Mouse (Mus musculus) kidney, embryonic 14.5 days (tissue): ENCODE measurements around the gene Brinp3. TPM values are rescaled to one million over a fixed set of nuclear protein-coding genes. Genes with fewer than 3 reads are reported as not detected.
"Not testable (repeated sequence)": the region's sequence is repeated elsewhere in the genome, so short reads cannot be mapped to it uniquely, and the experiment has no call there.

ENCODE experiments used
- ATAC-seq: fragments of 200-750 bp; cut with Nextera tagmentation; 2 replicates; pipeline ENCODE4 v1.8.0; 2017; ENCODE audit warnings: moderate number of reproducible peaks, mild to moderate bottlenecking, moderate TSS enrichment, moderate library complexity; ENCODE audit not compliant: low FRiP score, low TSS enrichment
- H3K27ac ChIP-seq: fragments of 300-500 bp; sonication (generic); 2 replicates; pipeline ENCODE4 v1.5.1; 2014; ENCODE audit warnings: low read depth, mild to moderate bottlenecking, low read length, moderate library complexity, mixed read lengths
- H3K27me3 ChIP-seq: fragments of 300-500 bp; sonication (generic); 2 replicates; pipeline ENCODE4 v1.6.1; 2014; ENCODE audit warnings: mild to moderate bottlenecking, low read length; ENCODE audit not compliant: control insufficient read depth, insufficient read depth
- H3K36me3 ChIP-seq: fragments of 300-500 bp; sonication (generic); 2 replicates; pipeline ENCODE4 v1.6.1; 2014; ENCODE audit warnings: low read length, mixed read lengths; ENCODE audit not compliant: control insufficient read depth, insufficient read depth
- H3K4me1 ChIP-seq: fragments of 300-500 bp; sonication (generic); 2 replicates; pipeline ENCODE4 v1.6.1; 2014; ENCODE audit warnings: low read length, mixed read lengths; ENCODE audit not compliant: control insufficient read depth, insufficient read depth
- H3K4me2 ChIP-seq: fragments of 300-500 bp; sonication (generic); replicated peaks from 2 replicates; pipeline ENCODE4 v1.6.1; 2014; ENCODE audit warnings: low read depth, mild to moderate bottlenecking, low read length
- H3K4me3 ChIP-seq: fragments of 300-500 bp; sonication (generic); 2 replicates; pipeline ENCODE4 v1.5.1; 2014; ENCODE audit warnings: mild to moderate bottlenecking, low read length
- H3K9ac ChIP-seq: fragments of 300-500 bp; sonication (generic); 2 replicates; pipeline ENCODE4 v1.6.1; 2014; ENCODE audit warnings: low read depth, mild to moderate bottlenecking, low read length, moderate library complexity
- H3K9me3 ChIP-seq: fragments of 300-500 bp; sonication (generic); 2 replicates; pipeline ENCODE4 v1.6.1; 2016; ENCODE audit warnings: low read length; ENCODE audit not compliant: control insufficient read depth
- WGBS: fragments of 180-500 bp; shearing (Covaris S2); extraction: QIAGEN DNeasy Blood & Tissue Kit; methylation state at CpG from one replicate; pipeline ENCODE4 v1.1.7; 2014; 5-methylcytosine and 5-hydroxymethylcytosine counted together
- polyA plus RNA-seq: library from polyadenylated mRNA; unstranded; fragments of >200 nt; fragmentation: Nextera tagmentation; extraction: Ambion mirVana; gene quantifications from 2 replicates; pipeline ENCODE4 v1.2.1, GENCODE M21; 2014

Gene Brinp3
- polyA plus RNA-seq, 1 experiment from 2014 or later, result not detected

- H3K27ac ChIP-seq, H3K4me1 ChIP-seq, H3K9ac ChIP-seq, H3K9me3 ChIP-seq, H3K36me3 ChIP-seq, H3K27me3 ChIP-seq: not testable (repeated sequence)
- 4% methylated on average over 30 of the region's 35 CpGs for WGBS
- ATAC-seq, result peak; percentile 89
- H3K4me2 ChIP-seq, result peak overlapping the region; percentile 50
- peak overlapping the region; percentile 31 for H3K4me3 ChIP-seq
Measured at GRCm38 (mm10) chr1:146724784-146725513, 230.4 kb downstream of the Brinp3 start.

- no peaks in the 10 kb centered on the region for H3K4me1 ChIP-seq
- no peak overlapping the region for H3K4me2 ChIP-seq
- no peaks in the 10 kb centered on the region for H3K9me3 ChIP-seq
- H3K36me3 ChIP-seq, result no peaks in the 10 kb centered on the region
- H3K27ac ChIP-seq, result no peak overlapping the region
- H3K4me3 ChIP-seq, result no peak overlapping the region
- no peak for ATAC-seq
- H3K27me3 ChIP-seq, result no peaks in the 10 kb centered on the region
- H3K9ac ChIP-seq, result no peak overlapping the region
Measured at GRCm38 (mm10) chr1:146751066-146751465, 256.5 kb downstream of the Brinp3 start.

GRCm38 (mm10) chr1:146783259-146783658 is 288.7 kb downstream of the Brinp3 start:
- Histone ChIP-seq H3K27me3 (no peaks in the 10 kb centered on the region), H3K36me3 (no peaks in the 10 kb centered on the region), H3K4me1 (no peaks in the 10 kb centered on the region), H3K9me3 (no peaks in the 10 kb centered on the region), H3K4me2 (no peak overlapping the region), H3K9ac (no peak overlapping the region), H3K4me3 (no peak overlapping the region), H3K27ac (no peak overlapping the region)
- ATAC-seq, result no peak
- 77% methylated on average over 4 of the region's 4 CpGs for WGBS

GRCm38 (mm10) chr1:146787236-146787635 is 292.7 kb downstream of the Brinp3 start:
- no peaks in the 10 kb centered on the region for H3K36me3 ChIP-seq
- WGBS, result 78% methylated on average over 2 of the region's 2 CpGs
- no peaks in the 10 kb centered on the region for H3K27me3 ChIP-seq
- no peak overlapping the region for H3K4me2 ChIP-seq
- no peaks in the 10 kb centered on the region for H3K9me3 ChIP-seq
- H3K9ac ChIP-seq, result no peak overlapping the region
- no peak overlapping the region for H3K27ac ChIP-seq
- no peak overlapping the region for H3K4me3 ChIP-seq
- no peaks in the 10 kb centered on the region for H3K4me1 ChIP-seq
- no peak for ATAC-seq

- no peak overlapping the region for H3K4me3 ChIP-seq
- ATAC-seq, result no peak
- H3K36me3 ChIP-seq, result no peaks in the 10 kb centered on the region
- no peak overlapping the region for H3K27ac ChIP-seq
- H3K4me1 ChIP-seq, result no peaks in the 10 kb centered on the region
- H3K9me3 ChIP-seq, result no peaks in the 10 kb centered on the region
- H3K9ac ChIP-seq, result no peak overlapping the region
- no peaks in the 10 kb centered on the region for H3K27me3 ChIP-seq
- no peak overlapping the region for H3K4me2 ChIP-seq
Measured at GRCm38 (mm10) chr1:146792826-146793225, 298.3 kb downstream of the Brinp3 start.

- H3K27me3 ChIP-seq, result no peaks in the 10 kb centered on the region
- 90% methylated on average over 6 of the region's 6 CpGs for WGBS
- no peak overlapping the region for H3K4me3 ChIP-seq
- H3K4me1 ChIP-seq, result no peaks in the 10 kb centered on the region
- H3K9me3 ChIP-seq, result no peaks in the 10 kb centered on the region
- no peak overlapping the region for H3K9ac ChIP-seq
- no peaks in the 10 kb centered on the region for H3K36me3 ChIP-seq
- no peak overlapping the region for H3K4me2 ChIP-seq
- no peak for ATAC-seq
- no peak overlapping the region for H3K27ac ChIP-seq
Measured at GRCm38 (mm10) chr1:146799986-146800553, 305.5 kb downstream of the Brinp3 start.

- Histone ChIP-seq H3K9me3 (no peaks in the 10 kb centered on the region), H3K4me2 (no peak overlapping the region), H3K27me3 (no peaks in the 10 kb centered on the region), H3K27ac (no peak overlapping the region), H3K36me3 (no peaks in the 10 kb centered on the region), H3K9ac (no peak overlapping the region), H3K4me3 (no peak overlapping the region), H3K4me1 (no peaks in the 10 kb centered on the region)
- ATAC-seq, result no peak
- WGBS, result 95% methylated on average over 3 of the region's 3 CpGs
Measured at GRCm38 (mm10) chr1:146801821-146802220, 307.3 kb downstream of the Brinp3 start.

- WGBS, result 78% methylated on average over 4 of the region's 4 CpGs
- H3K27me3 ChIP-seq, result no peaks in the 10 kb centered on the region
- no peak overlapping the region for H3K4me2 ChIP-seq
- no peak overlapping the region for H3K9ac ChIP-seq
- H3K4me1 ChIP-seq, result no peaks in the 10 kb centered on the region
- no peaks in the 10 kb centered on the region for H3K36me3 ChIP-seq
- no peak for ATAC-seq
- no peak overlapping the region for H3K4me3 ChIP-seq
- no peak overlapping the region for H3K27ac ChIP-seq
- H3K9me3 ChIP-seq, result no peaks in the 10 kb centered on the region
Measured at GRCm38 (mm10) chr1:146807765-146808164, 313.2 kb downstream of the Brinp3 start.

- Histone ChIP-seq H3K9me3 (no peaks in the 10 kb centered on the region), H3K27me3 (no peaks in the 10 kb centered on the region), H3K4me2 (no peak overlapping the region), H3K4me1 (no peaks in the 10 kb centered on the region), H3K9ac (no peak overlapping the region), H3K4me3 (no peak overlapping the region), H3K36me3 (no peaks in the 10 kb centered on the region), H3K27ac (no peak overlapping the region)
- ATAC-seq, result no peak
- WGBS, result 26% methylated on average over 1 of the region's 1 CpGs
Measured at GRCm38 (mm10) chr1:146833888-146834287, 339.3 kb downstream of the Brinp3 start.
